Mouse (Mus musculus) spleen, postnatal 4 days (tissue): ENCODE data around the gene Rassf8.

Source experiments
- DNase-seq, 2 experiments: peaks; one replicate each; pipeline ENCODE4 v3.0.0; 2022; ENCODE audit warnings: low spot score in 2 of 2

Rassf8 gene

GRCm38 (mm10) chr6:145861462-145862227 is 115.1 kb downstream of the Rassf8 start:
- no peak for DNase-seq

- DNase-seq, result no peak
Observed at GRCm38 (mm10) chr6:145862321-145862720, 115.8 kb downstream of the Rassf8 start.

DNA sequence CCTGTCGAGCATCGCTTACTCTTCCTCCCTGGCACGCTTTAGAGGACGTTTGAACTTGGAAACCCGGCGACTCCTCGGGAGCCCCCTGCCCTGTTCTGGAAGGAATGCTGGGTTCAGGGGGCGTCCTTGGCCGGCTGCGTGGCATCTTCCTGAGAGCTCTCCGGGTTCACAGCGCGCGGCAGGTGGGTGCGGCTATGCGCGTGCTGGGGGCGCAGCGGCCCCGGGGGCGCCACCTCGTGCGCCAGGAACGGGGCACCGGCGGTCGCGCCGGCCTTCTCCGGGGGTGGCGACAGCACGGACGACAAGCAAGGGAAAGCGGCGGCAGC is 116.2 kb downstream of the Rassf8 start:
- peak; percentile 19 to 66 for DNase-seq

DNA sequence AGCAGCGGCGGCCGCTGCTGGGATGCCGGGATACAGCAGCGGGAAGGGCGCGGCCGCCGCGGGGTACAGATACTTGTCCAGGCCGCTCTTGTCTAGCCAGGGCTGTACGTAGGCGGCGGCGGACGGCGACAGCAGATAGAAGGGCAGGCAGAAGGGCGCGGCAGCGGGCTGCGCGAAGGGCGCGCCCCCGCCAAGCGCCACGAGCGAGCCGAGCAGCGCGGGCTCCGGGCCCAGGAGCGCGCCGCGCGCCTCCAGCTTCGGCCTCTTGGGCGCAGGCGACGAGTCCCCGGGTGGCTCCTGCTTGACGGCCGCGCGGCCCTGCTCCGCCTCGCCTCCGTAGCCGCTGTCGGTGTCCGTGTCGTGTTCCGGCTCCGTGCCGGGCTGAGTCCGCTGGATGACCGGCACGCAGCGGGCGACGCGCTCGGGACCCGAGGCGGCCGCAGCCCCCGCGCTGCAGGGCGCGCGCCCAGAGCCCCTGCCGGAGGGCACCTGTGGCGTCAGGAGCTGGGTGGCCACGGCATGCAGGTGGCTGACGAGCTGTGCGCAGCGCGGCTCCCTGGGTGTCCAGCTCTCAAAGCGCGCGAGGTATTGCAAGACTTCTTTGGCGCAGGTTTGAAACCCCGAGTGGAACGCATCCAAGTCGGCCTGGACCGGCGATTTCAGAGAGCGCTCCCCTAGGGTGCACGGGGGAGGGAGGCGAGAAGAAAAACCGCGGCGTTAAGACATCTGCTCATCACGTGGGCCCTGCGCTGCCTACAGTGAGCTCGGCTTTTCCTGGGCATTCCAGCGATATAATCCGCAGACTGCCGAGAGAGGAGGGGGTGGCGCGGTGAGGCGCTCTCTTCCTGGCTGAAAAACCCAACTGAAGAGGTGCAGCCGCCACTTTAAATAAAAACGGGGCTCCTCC is 116.8 kb downstream of the Rassf8 start:
- DNase-seq, result peak; percentile 30 to 74

- no peak for DNase-seq
Observed at GRCm38 (mm10) chr6:145864171-145864570, 117.6 kb downstream of the Rassf8 start.

- DNase-seq, result peak; percentile 45 to 74
Observed at GRCm38 (mm10) chr6:145865289-145865885, 118.8 kb downstream of the Rassf8 start, which contains the start of gene Bhlhe41. Gene Bhlhe41, minus strand, starts transcription at chr6:145865558.

- DNase-seq, result peak; percentile 24 to 72
Observed at GRCm38 (mm10) chr6:145865886-145866851, 119.6 kb downstream of the Rassf8 start.

DNA sequence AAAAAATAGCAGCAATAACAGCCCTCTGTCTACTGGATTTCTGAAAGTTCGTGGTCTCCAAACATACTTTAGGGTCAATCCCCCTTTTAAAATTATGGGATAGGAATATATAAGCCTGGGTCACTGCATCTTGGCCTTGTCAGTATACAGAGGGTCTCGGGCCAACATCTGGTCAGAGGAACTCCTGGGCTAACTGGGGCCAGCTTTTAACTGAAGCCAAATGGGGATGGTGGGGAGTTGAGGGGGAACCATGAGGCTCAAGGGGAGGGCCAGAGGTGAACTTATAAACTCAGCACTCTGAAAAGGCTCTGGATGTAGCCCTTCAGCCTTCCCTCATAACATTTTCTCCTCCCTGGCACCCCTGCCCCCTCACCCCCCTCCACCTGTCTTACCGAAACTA is 120.6 kb downstream of the Rassf8 start:
- no peak for DNase-seq
